Mouse (Mus musculus): ENCODE measurements around the gene Ttbk1. TPM values are rescaled to one million over a fixed set of nuclear protein-coding genes. Genes with fewer than 3 reads are reported as not detected.

Gene Ttbk1
- polyA plus RNA-seq, 1 experiment from 2014 or later, result 0.32 TPM

DNA sequence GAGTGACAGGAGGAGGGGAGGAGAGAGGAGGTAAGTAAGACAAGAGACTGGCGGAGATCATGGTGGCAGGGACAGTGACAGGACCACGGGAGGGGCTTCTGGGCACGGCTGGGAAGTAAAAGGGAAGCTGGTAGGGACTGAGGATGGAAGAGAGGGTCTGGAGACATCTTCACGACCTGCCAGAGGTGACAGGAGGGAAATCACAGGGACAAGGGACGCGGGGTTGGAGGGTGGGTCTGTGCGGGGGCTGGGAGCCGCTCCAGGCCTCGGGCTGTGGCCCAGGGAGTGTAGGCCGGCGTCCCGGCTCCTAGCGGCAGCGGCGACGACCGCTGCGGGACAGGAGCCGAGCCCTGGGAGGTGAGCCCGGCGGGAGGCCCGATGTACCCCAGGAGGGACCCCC, 480 bp downstream of the Ttbk1 start:
- DNase-seq (ENCODE audit: low spot score) (no peak), ATAC-seq (replicated peaks; ENCODE audit: low FRiP score, low TSS enrichment, low read depth) (no peak)
- peaks cover 2% of the 10 kb centered on the region; the same call in 1 of the 2 replicates for H3K4me1 ChIP-seq (replicated peaks; ENCODE audit: control insufficient read depth, insufficient read depth, low read length)
- peaks cover 77% of the 10 kb centered on the region for H3K27me3 ChIP-seq (replicated peaks; ENCODE audit: control insufficient read depth, insufficient read depth, low read length)
- peak overlapping the region; percentile 30 for H3K4me3 ChIP-seq (ENCODE audit: low read depth, low read length)
- H3K36me3 ChIP-seq (ENCODE audit: control insufficient read depth, insufficient read depth, low read length), result no peaks in the 10 kb centered on the region
- 5% methylated on average over 10 of the region's 22 CpGs for WGBS
- H3K9me3 ChIP-seq (ENCODE audit: control insufficient read depth, low read length), result no peaks in the 10 kb centered on the region
- no peak overlapping the region for H3K27ac ChIP-seq (ENCODE audit: low read depth)
- peak overlapping the region; percentile 22; the same call in 1 of the 2 replicates for H3K9ac ChIP-seq (ENCODE audit: low read length)
- peak overlapping the region; percentile 50 for H3K4me2 ChIP-seq (ENCODE audit: low read length)

DNA sequence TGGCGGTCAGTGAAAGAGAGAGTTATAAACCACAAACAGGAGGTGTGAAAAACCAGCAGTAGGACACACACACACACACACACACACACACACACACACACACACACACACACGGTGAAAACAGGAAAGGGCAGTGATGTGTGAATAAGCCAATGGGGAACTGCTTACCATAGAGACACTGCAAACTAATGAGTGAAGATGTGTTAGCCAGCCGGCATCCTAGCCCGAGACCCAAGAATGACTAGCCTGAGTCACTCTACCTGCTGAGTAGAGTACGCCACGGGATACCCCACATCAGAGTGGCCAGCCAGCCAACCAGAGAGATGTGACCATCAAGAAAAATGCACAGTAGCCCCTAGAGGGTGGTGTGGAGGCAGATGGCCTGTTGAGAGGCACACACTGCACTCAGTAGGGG, 3.0 kb downstream of the Ttbk1 start:
- peaks cover 2% of the 10 kb centered on the region; the same call in 1 of the 2 replicates for H3K4me1 ChIP-seq (replicated peaks; ENCODE audit: control insufficient read depth, insufficient read depth, low read length)
- no peak overlapping the region for H3K27ac ChIP-seq (ENCODE audit: low read depth)
- H3K9ac ChIP-seq (ENCODE audit: low read length), result no peak overlapping the region
- WGBS, result 12% methylated on average over 6 of the region's 6 CpGs
- ATAC-seq (replicated peaks; ENCODE audit: low FRiP score, low TSS enrichment, low read depth), result no peak
- no peaks in the 10 kb centered on the region for H3K36me3 ChIP-seq (ENCODE audit: control insufficient read depth, insufficient read depth, low read length)
- no peaks in the 10 kb centered on the region for H3K9me3 ChIP-seq (ENCODE audit: control insufficient read depth, low read length)
- DNase-seq (ENCODE audit: low spot score), result no peak
- peaks cover 68% of the 10 kb centered on the region for H3K27me3 ChIP-seq (replicated peaks; ENCODE audit: control insufficient read depth, insufficient read depth, low read length)
- peak overlapping the region; percentile 49; the same call in 1 of the 2 replicates for H3K4me2 ChIP-seq (ENCODE audit: low read length)
- H3K4me3 ChIP-seq (ENCODE audit: low read depth, low read length), result no peak overlapping the region

DNA sequence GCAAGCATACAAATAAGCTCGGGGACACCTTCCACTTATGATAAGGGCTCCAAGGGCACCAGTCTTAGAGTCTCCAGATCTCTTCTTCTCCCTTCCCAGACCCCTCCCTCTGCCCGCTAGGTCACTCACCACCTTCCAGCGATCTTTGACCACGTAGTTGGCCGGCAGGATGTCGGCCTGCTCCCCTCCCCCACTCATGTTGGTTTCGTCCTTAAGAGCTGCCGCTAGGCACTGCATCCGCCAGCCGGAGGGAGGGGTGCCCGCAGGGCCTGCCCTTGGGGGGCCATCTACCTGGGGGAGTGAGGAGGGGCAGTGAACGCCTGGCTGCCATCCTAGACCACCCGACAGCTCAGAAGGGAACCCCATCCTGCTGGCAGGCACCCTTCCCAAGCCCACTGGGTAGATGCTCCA, 3.4 kb downstream of the Ttbk1 start:
- H3K4me3 ChIP-seq (ENCODE audit: low read depth, low read length), result peak overlapping the region; percentile 28
- H3K9ac ChIP-seq (ENCODE audit: low read length), result no peak overlapping the region; the same call in 1 of the 2 replicates
- 5% methylated on average over 13 of the region's 13 CpGs for WGBS
- DNase-seq (ENCODE audit: low spot score) (no peak), ATAC-seq (replicated peaks; ENCODE audit: low FRiP score, low TSS enrichment, low read depth) (no peak)
- peaks cover 2% of the 10 kb centered on the region; the same call in 1 of the 2 replicates for H3K4me1 ChIP-seq (replicated peaks; ENCODE audit: control insufficient read depth, insufficient read depth, low read length)
- H3K4me2 ChIP-seq (ENCODE audit: low read length), result peak overlapping the region; percentile 49
- H3K9me3 ChIP-seq (ENCODE audit: control insufficient read depth, low read length), result no peaks in the 10 kb centered on the region
- H3K27ac ChIP-seq (ENCODE audit: low read depth), result no peak overlapping the region
- H3K27me3 ChIP-seq (replicated peaks; ENCODE audit: control insufficient read depth, insufficient read depth, low read length), result peaks cover 63% of the 10 kb centered on the region
- no peaks in the 10 kb centered on the region for H3K36me3 ChIP-seq (ENCODE audit: control insufficient read depth, insufficient read depth, low read length)

DNA sequence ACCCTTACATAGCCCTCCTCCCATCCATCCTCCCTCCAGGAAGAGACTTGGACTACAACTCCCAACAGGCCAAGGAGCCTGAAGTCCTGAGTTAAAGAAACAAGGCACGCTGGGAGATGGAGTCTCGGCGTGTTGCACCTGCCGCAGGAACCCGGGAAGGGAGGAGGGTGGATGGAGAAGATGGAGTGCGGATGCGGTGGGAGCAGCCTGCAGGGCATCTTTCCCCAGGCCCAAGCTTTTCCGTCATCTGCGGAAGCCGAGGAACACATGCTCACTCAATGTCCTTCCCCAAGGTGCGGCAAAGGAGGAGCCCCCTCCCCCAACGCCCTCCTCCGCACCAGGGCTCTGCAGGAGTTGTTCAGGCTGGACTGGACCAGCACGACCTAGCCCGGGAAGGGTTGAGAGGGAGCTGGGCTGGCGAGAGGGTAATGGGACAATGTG, 3.9 kb downstream of the Ttbk1 start:
- DNase-seq (ENCODE audit: low spot score) (peak; percentile 70), ATAC-seq (replicated peaks; ENCODE audit: low FRiP score, low TSS enrichment, low read depth) (peak; percentile 65)
- Histone ChIP-seq H3K27ac (ENCODE audit: low read depth) (no peak overlapping the region), H3K4me2 (ENCODE audit: low read length) (peak overlapping the region; percentile 49), H3K4me1 (replicated peaks; ENCODE audit: control insufficient read depth, insufficient read depth, low read length) (peaks cover 2% of the 10 kb centered on the region; the same call in 1 of the 2 replicates), H3K36me3 (ENCODE audit: control insufficient read depth, insufficient read depth, low read length) (no peaks in the 10 kb centered on the region), H3K9me3 (ENCODE audit: control insufficient read depth, low read length) (no peaks in the 10 kb centered on the region), H3K9ac (ENCODE audit: low read length) (no peak overlapping the region; the same call in 1 of the 2 replicates), H3K4me3 (ENCODE audit: low read depth, low read length) (peak overlapping the region; percentile 28), H3K27me3 (replicated peaks; ENCODE audit: control insufficient read depth, insufficient read depth, low read length) (peaks cover 59% of the 10 kb centered on the region)
- WGBS, result 2% methylated on average over 16 of the region's 16 CpGs

DNA sequence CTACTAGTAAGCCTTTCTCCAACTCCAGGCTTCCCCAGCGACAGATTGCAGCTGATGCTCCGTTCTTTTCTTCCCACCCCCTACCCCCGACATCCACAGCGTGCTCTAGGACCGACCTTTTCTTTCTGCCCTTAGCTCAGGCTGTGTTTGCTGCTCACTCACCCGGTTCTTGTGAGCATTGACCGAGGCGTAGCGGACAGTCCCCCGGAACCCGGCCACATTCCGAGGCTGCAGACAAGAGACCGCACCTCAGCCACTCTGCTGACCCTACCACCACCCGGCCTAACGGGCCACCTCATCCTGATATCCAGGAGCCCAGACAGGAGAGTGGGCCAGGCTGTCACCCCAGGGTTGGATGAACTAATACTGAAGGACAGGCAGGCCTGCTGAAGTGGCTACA, 10.2 kb downstream of the Ttbk1 start:
- Histone ChIP-seq H3K4me1 (replicated peaks; ENCODE audit: control insufficient read depth, insufficient read depth, low read length) (no peaks in the 10 kb centered on the region), H3K4me3 (ENCODE audit: low read depth, low read length) (no peak overlapping the region), H3K9me3 (ENCODE audit: control insufficient read depth, low read length) (no peaks in the 10 kb centered on the region), H3K27me3 (replicated peaks; ENCODE audit: control insufficient read depth, insufficient read depth, low read length) (no peaks in the 10 kb centered on the region), H3K4me2 (ENCODE audit: low read length) (no peak overlapping the region), H3K27ac (ENCODE audit: low read depth) (no peak overlapping the region), H3K9ac (ENCODE audit: low read length) (no peak overlapping the region), H3K36me3 (ENCODE audit: control insufficient read depth, insufficient read depth, low read length) (no peaks in the 10 kb centered on the region)
- WGBS, result 85% methylated on average over 15 of the region's 15 CpGs
- no peak for ATAC-seq (replicated peaks; ENCODE audit: low FRiP score, low TSS enrichment, low read depth)
- no peak for DNase-seq (ENCODE audit: low spot score)

DNA sequence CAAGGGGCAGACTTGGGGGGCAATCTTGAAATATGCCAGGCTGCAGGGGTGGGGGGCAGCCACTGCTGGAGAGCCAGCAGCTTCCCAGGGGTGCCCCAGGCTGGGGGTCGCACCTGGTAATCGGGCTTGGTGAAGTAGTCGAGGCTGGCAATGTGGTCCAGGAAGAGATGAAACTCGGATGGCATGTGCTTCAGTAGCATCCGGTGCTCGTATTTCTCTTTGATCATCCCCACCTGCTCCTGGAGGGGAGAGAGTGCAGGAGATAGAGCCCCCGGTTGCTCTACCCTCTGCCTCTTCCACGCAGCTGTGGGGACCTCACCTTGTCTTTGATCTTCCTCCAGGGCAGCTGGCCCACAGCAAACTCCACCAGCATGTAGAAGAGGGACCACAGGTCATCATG, 10.9 kb downstream of the Ttbk1 start:
- no peak overlapping the region for H3K4me3 ChIP-seq (ENCODE audit: low read depth, low read length)
- ATAC-seq (replicated peaks; ENCODE audit: low FRiP score, low TSS enrichment, low read depth) (no peak), DNase-seq (ENCODE audit: low spot score) (no peak)
- no peaks in the 10 kb centered on the region for H3K36me3 ChIP-seq (ENCODE audit: control insufficient read depth, insufficient read depth, low read length)
- H3K27ac ChIP-seq (ENCODE audit: low read depth), result no peak overlapping the region
- H3K27me3 ChIP-seq (replicated peaks; ENCODE audit: control insufficient read depth, insufficient read depth, low read length), result no peaks in the 10 kb centered on the region
- no peak overlapping the region for H3K9ac ChIP-seq (ENCODE audit: low read length)
- 58% methylated on average over 8 of the region's 8 CpGs for WGBS
- H3K9me3 ChIP-seq (ENCODE audit: control insufficient read depth, low read length), result no peaks in the 10 kb centered on the region
- H3K4me2 ChIP-seq (ENCODE audit: low read length), result no peak overlapping the region
- H3K4me1 ChIP-seq (replicated peaks; ENCODE audit: control insufficient read depth, insufficient read depth, low read length), result no peaks in the 10 kb centered on the region

DNA sequence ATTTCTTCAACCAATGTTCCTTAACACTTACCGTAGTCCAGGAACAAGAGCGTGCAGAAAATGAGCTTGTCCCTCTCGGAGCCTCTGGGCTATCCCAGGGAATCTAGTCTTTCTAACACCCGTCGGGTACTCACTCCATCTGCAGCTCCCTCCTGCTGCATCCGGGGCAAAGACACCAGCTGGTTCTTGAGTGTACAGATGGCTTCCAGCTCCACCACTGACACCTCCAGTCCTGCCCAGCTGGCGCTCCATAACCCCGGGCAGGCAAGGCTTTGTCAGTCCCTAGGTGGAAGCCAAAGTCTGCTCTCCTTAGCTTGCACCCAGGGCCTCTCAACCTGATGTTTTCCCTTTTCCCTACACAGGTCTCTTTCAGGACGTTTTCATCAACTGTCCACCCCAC, 19.6 kb downstream of the Ttbk1 start:
- H3K4me3 ChIP-seq (ENCODE audit: low read depth, low read length), result no peak overlapping the region
- no peaks in the 10 kb centered on the region for H3K9me3 ChIP-seq (ENCODE audit: control insufficient read depth, low read length)
- H3K4me1 ChIP-seq (replicated peaks; ENCODE audit: control insufficient read depth, insufficient read depth, low read length), result no peaks in the 10 kb centered on the region
- no peak for DNase-seq (ENCODE audit: low spot score)
- H3K36me3 ChIP-seq (ENCODE audit: control insufficient read depth, insufficient read depth, low read length), result no peaks in the 10 kb centered on the region
- H3K27me3 ChIP-seq (replicated peaks; ENCODE audit: control insufficient read depth, insufficient read depth, low read length), result no peaks in the 10 kb centered on the region
- H3K27ac ChIP-seq (ENCODE audit: low read depth), result no peak overlapping the region
- H3K9ac ChIP-seq (ENCODE audit: low read length), result no peak overlapping the region
- no peak for ATAC-seq (replicated peaks; ENCODE audit: low FRiP score, low TSS enrichment, low read depth)
- no peak overlapping the region for H3K4me2 ChIP-seq (ENCODE audit: low read length)
- 66% methylated on average over 9 of the region's 9 CpGs for WGBS

DNA sequence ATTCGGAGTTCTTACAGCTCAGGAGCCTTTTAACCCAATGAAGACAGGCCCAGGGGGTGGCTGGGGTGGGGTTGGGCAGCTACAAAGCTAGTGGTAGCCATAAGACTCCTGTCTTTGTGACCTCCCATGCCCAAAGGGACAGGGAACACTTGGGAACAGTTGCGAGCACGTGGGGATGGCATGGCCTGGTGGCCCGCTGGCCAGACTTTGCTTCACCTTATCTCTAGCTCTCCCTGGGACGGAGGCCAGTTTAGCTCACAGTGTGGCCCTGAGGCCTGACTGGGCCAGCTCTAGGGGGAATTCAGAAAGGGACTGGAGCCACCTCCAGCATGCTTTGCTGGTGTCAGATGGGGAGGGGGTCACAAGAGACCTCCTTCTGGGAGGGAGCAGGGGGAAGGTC, 25.2 kb downstream of the Ttbk1 start:
- no peak overlapping the region for H3K27ac ChIP-seq (ENCODE audit: low read depth)
- ATAC-seq (replicated peaks; ENCODE audit: low FRiP score, low TSS enrichment, low read depth) (no peak), DNase-seq (ENCODE audit: low spot score) (no peak)
- H3K4me2 ChIP-seq (ENCODE audit: low read length), result no peak overlapping the region
- H3K9ac ChIP-seq (ENCODE audit: low read length), result no peak overlapping the region
- H3K27me3 ChIP-seq (replicated peaks; ENCODE audit: control insufficient read depth, insufficient read depth, low read length), result peaks cover 43% of the 10 kb centered on the region
- peaks cover 8% of the 10 kb centered on the region; the same call in 1 of the 2 replicates for H3K4me1 ChIP-seq (replicated peaks; ENCODE audit: control insufficient read depth, insufficient read depth, low read length)
- H3K36me3 ChIP-seq (ENCODE audit: control insufficient read depth, insufficient read depth, low read length), result no peaks in the 10 kb centered on the region
- H3K9me3 ChIP-seq (ENCODE audit: control insufficient read depth, low read length), result no peaks in the 10 kb centered on the region
- H3K4me3 ChIP-seq (ENCODE audit: low read depth, low read length), result no peak overlapping the region
- WGBS, result 83% methylated on average over 5 of the region's 5 CpGs

DNA sequence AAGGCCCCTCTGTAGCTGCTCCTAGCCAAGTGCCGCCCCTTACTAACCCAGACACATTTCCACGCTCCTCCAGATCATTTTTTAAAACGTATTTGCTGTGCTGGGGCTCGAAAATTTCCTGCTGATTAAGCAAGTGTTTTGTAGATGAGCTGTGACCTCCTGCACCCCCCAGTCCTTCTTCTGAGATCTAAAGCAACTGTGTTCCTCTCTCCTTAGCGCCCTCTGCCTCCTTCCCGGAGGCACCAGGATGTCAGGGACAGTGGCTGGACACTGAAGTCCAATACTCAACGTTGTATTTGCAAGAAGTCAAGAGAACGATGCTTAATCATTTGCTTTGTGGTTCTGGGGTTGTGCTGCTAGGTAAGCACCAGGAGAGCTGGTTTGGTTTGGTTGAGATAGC, 26.1 kb downstream of the Ttbk1 start:
- Histone ChIP-seq H3K27me3 (replicated peaks; ENCODE audit: control insufficient read depth, insufficient read depth, low read length) (peaks cover 50% of the 10 kb centered on the region), H3K27ac (ENCODE audit: low read depth) (no peak overlapping the region), H3K4me1 (replicated peaks; ENCODE audit: control insufficient read depth, insufficient read depth, low read length) (peaks cover 8% of the 10 kb centered on the region; the same call in 1 of the 2 replicates), H3K36me3 (ENCODE audit: control insufficient read depth, insufficient read depth, low read length) (no peaks in the 10 kb centered on the region), H3K4me2 (ENCODE audit: low read length) (peak overlapping the region; percentile 61), H3K9ac (ENCODE audit: low read length) (peak overlapping the region; percentile 30), H3K9me3 (ENCODE audit: control insufficient read depth, low read length) (no peaks in the 10 kb centered on the region), H3K4me3 (ENCODE audit: low read depth, low read length) (peak overlapping the region; percentile 38)
- WGBS, result 12% methylated on average over 8 of the region's 8 CpGs
- no peak for ATAC-seq (replicated peaks; ENCODE audit: low FRiP score, low TSS enrichment, low read depth)
- DNase-seq (ENCODE audit: low spot score), result no peak

All from intestine, embryonic 14.5 days (tissue).